Mouse (Mus musculus) cerebellum, adult 2 months (tissue): Measurements from ENCODE around the gene Ltbp1.

Experiments used
- CTCF ChIP-seq: fragments of 200-500 bp; IDR thresholded peaks from 2 replicates; pipeline ENCODE4 v1.5.1; 2011; ENCODE audit warnings: low read depth, mild to moderate bottlenecking, control low read depth, low read length, moderate library complexity, borderline replicate concordance; ENCODE audit not compliant: insufficient read depth
- POLR2A ChIP-seq: fragments of 200-500 bp; IDR thresholded peaks from 2 replicates; pipeline ENCODE4 v1.6.1; 2011; ENCODE audit warnings: low read length, control low read depth, borderline replicate concordance; ENCODE audit not compliant: insufficient read depth

DNA sequence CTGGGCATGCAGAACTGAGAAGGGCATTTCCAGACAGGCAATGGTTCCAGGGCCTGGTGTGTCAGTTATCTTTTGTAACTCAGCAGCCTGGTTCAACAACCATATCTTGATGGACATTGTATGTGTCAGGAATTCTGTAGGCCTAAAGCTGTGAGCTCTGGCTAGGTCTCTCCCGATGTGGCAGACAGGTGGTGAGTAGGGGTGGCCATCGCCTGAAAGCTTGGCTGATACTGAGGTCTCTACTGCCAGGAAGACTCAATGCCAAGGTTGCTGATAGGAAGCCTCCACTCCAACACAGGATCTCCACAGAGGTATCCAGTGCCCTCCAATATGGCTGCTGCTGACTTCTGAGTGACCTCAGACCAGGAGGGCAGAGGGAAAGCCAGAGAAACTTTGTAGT is 66.4 kb downstream of the Ltbp1 start:
- TF ChIP-seq CTCF (no peak), POLR2A (no peak)
